Mouse (Mus musculus) limb, embryonic 12.5 days (tissue): ENCODE measurements around the gene Tmem56. TPM values are rescaled to one million over a fixed set of nuclear protein-coding genes. Genes with fewer than 3 reads are reported as not detected.

Experiments
- ATAC-seq: fragments of 200-750 bp; cut with Nextera tagmentation; 2 replicates; pipeline ENCODE4 v1.8.0; 2017; ENCODE audit warnings: low read depth, moderate TSS enrichment; ENCODE audit not compliant: insufficient number of reproducible peaks, insufficient read depth, low FRiP score, low TSS enrichment
- H3K27ac ChIP-seq: fragments of 300-500 bp; sonication (generic); 2 replicates; pipeline ENCODE4 v1.5.1; 2016; ENCODE audit warnings: mild to moderate bottlenecking, moderate library complexity
- H3K27me3 ChIP-seq: fragments of 300-500 bp; sonication (generic); 2 replicates; pipeline ENCODE4 v1.6.1; 2016; ENCODE audit warnings: mild to moderate bottlenecking, moderate library complexity
- H3K36me3 ChIP-seq: fragments of 300-500 bp; sonication (generic); 2 replicates; pipeline ENCODE4 v1.6.1; 2016; ENCODE audit warnings: mild to moderate bottlenecking, moderate library complexity
- H3K4me1 ChIP-seq: fragments of 300-500 bp; sonication (generic); replicated peaks from 2 replicates; pipeline ENCODE4 v1.6.1; 2016
- H3K4me2 ChIP-seq: fragments of 300-500 bp; sonication (generic); 2 replicates; pipeline ENCODE4 v1.6.1; 2016; ENCODE audit warnings: mild to moderate bottlenecking, moderate library complexity
- H3K4me3 ChIP-seq: fragments of 300-500 bp; sonication (generic); replicated peaks from 2 replicates; pipeline ENCODE4 v1.5.1; 2016; ENCODE audit warnings: mild to moderate bottlenecking
- H3K9ac ChIP-seq: fragments of 300-500 bp; sonication (generic); replicated peaks from 2 replicates; pipeline ENCODE4 v1.6.1; 2016; ENCODE audit warnings: mild to moderate bottlenecking, moderate library complexity
- H3K9me3 ChIP-seq: fragments of 300-500 bp; sonication (generic); 2 replicates; pipeline ENCODE4 v1.6.1; 2016; ENCODE audit warnings: mild to moderate bottlenecking, moderate library complexity
- WGBS: fragments of 180-500 bp; shearing (Covaris S2); methylation state at CpG from one replicate; pipeline ENCODE4 v1.1.7; 2016; 5-methylcytosine and 5-hydroxymethylcytosine counted together
- polyA plus RNA-seq: library from polyadenylated mRNA; unstranded; fragments of >200 nt; fragmentation: Nextera tagmentation; extraction: Ambion mirVana; gene quantifications from 2 replicates; pipeline ENCODE4 v1.2.1, GENCODE M21; 2016

The Tmem56 gene
- polyA plus RNA-seq, 1 experiment from 2014 or later: 0.55 TPM

GRCm38 (mm10) chr3:121169092-121169942, 113.6 kb downstream of the Tmem56 start:
- no peak overlapping the region for H3K4me3 ChIP-seq
- 86% methylated on average over 15 of the region's 15 CpGs for WGBS
- H3K27me3 ChIP-seq: no peaks in the 10 kb centered on the region
- H3K4me1 ChIP-seq: peaks cover 7% of the 10 kb centered on the region
- H3K4me2 ChIP-seq: no peak overlapping the region
- no peak for ATAC-seq
- H3K9ac ChIP-seq: no peak overlapping the region
- no peaks in the 10 kb centered on the region for H3K9me3 ChIP-seq
- no peaks in the 10 kb centered on the region for H3K36me3 ChIP-seq
- no peak overlapping the region for H3K27ac ChIP-seq

GRCm38 (mm10) chr3:121168581-121168980, 114.3 kb downstream of the Tmem56 start:
- Histone ChIP-seq H3K4me3 (no peak overlapping the region), H3K9me3 (no peaks in the 10 kb centered on the region), H3K4me2 (no peak overlapping the region), H3K27me3 (no peaks in the 10 kb centered on the region), H3K4me1 (peaks cover 9% of the 10 kb centered on the region), H3K36me3 (no peaks in the 10 kb centered on the region), H3K27ac (no peak overlapping the region), H3K9ac (no peak overlapping the region)
- WGBS: 90% methylated on average over 8 of the region's 8 CpGs
- ATAC-seq: no peak

- Histone ChIP-seq H3K27me3 (no peaks in the 10 kb centered on the region), H3K4me3 (no peak overlapping the region), H3K27ac (no peak overlapping the region), H3K4me2 (no peak overlapping the region), H3K36me3 (no peaks in the 10 kb centered on the region), H3K9me3 (no peaks in the 10 kb centered on the region), H3K4me1 (peaks cover 15% of the 10 kb centered on the region), H3K9ac (no peak overlapping the region)
- 53% methylated on average over 7 of the region's 7 CpGs for WGBS
- no peak for ATAC-seq
Measured at GRCm38 (mm10) chr3:121163271-121163819, 119.6 kb downstream of the Tmem56 start.

- no peaks in the 10 kb centered on the region for H3K9me3 ChIP-seq
- no peak overlapping the region for H3K9ac ChIP-seq
- no peaks in the 10 kb centered on the region for H3K36me3 ChIP-seq
- H3K4me3 ChIP-seq: no peak overlapping the region
- H3K27me3 ChIP-seq: no peaks in the 10 kb centered on the region
- ATAC-seq: no peak
- peaks cover 26% of the 10 kb centered on the region for H3K4me1 ChIP-seq
- no peak overlapping the region for H3K27ac ChIP-seq
- no peak overlapping the region for H3K4me2 ChIP-seq
- WGBS: 49% methylated on average over 2 of the region's 2 CpGs
Measured at GRCm38 (mm10) chr3:121161661-121162060, 121.2 kb downstream of the Tmem56 start.

GRCm38 (mm10) chr3:121160424-121160823, 122.5 kb downstream of the Tmem56 start:
- no peak for ATAC-seq
- Histone ChIP-seq H3K9ac (no peak overlapping the region), H3K4me3 (no peak overlapping the region), H3K36me3 (no peaks in the 10 kb centered on the region), H3K4me2 (no peak overlapping the region), H3K27ac (no peak overlapping the region), H3K9me3 (no peaks in the 10 kb centered on the region), H3K4me1 (peaks cover 31% of the 10 kb centered on the region), H3K27me3 (no peaks in the 10 kb centered on the region)
- WGBS: 55% methylated on average over 4 of the region's 4 CpGs

GRCm38 (mm10) chr3:121159566-121159965, 123.3 kb downstream of the Tmem56 start:
- no peaks in the 10 kb centered on the region for H3K9me3 ChIP-seq
- H3K27ac ChIP-seq: no peak overlapping the region

DNA sequence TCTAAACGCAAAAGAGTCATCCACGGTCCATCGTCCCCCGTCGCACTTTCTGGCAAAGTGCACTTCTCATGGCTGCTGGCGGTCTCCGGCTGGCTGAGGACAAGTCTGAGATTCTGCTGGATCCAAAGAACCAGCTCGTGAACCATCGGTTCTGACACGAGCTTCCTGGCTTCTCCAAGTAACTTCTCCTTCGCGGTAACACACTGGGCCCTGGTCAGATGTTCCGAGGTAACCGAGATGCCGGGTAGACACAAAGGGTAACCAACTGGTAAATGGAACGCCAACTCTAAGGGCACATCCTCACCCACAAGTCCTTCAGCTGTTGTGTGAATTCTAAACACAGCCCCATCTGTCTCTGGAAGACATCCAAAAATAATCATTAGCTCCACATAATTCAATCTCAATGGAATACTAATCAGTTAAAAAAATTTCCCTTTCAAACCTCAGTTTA, 124.0 kb downstream of the Tmem56 start:
- no peak overlapping the region for H3K9ac ChIP-seq
- H3K36me3 ChIP-seq: no peaks in the 10 kb centered on the region
- no peak overlapping the region for H3K4me3 ChIP-seq
- 91% methylated on average over 16 of the region's 16 CpGs for WGBS
- H3K27ac ChIP-seq: no peak overlapping the region
- no peaks in the 10 kb centered on the region for H3K27me3 ChIP-seq
- no peak overlapping the region for H3K4me2 ChIP-seq
- ATAC-seq: no peak
- H3K9me3 ChIP-seq: no peaks in the 10 kb centered on the region
- H3K4me1 ChIP-seq: peaks cover 30% of the 10 kb centered on the region

More at GRCm38 (mm10) chr3:121159566-121159965, 123.3 kb downstream of the Tmem56 start:
- H3K4me1 ChIP-seq: peaks cover 30% of the 10 kb centered on the region
- ATAC-seq: 0 out of 2 replicates have a peak, but pooled peaks have one; percentile 9
- no peak overlapping the region for H3K9ac ChIP-seq
- WGBS: 75% methylated on average over 10 of the region's 10 CpGs
- no peaks in the 10 kb centered on the region for H3K27me3 ChIP-seq
- H3K4me2 ChIP-seq: no peak overlapping the region
- no peak overlapping the region for H3K4me3 ChIP-seq
- H3K36me3 ChIP-seq: no peaks in the 10 kb centered on the region

GRCm38 (mm10) chr3:121157546-121158330, 125.2 kb downstream of the Tmem56 start:
- WGBS: 64% methylated on average over 10 of the region's 10 CpGs
- ATAC-seq: no peak
- H3K9me3 ChIP-seq: no peaks in the 10 kb centered on the region
- no peak overlapping the region for H3K4me2 ChIP-seq
- H3K4me3 ChIP-seq: no peak overlapping the region
- H3K4me1 ChIP-seq: peaks cover 25% of the 10 kb centered on the region
- H3K36me3 ChIP-seq: no peaks in the 10 kb centered on the region
- no peaks in the 10 kb centered on the region for H3K27me3 ChIP-seq
- H3K27ac ChIP-seq: no peak overlapping the region
- H3K9ac ChIP-seq: no peak overlapping the region

DNA sequence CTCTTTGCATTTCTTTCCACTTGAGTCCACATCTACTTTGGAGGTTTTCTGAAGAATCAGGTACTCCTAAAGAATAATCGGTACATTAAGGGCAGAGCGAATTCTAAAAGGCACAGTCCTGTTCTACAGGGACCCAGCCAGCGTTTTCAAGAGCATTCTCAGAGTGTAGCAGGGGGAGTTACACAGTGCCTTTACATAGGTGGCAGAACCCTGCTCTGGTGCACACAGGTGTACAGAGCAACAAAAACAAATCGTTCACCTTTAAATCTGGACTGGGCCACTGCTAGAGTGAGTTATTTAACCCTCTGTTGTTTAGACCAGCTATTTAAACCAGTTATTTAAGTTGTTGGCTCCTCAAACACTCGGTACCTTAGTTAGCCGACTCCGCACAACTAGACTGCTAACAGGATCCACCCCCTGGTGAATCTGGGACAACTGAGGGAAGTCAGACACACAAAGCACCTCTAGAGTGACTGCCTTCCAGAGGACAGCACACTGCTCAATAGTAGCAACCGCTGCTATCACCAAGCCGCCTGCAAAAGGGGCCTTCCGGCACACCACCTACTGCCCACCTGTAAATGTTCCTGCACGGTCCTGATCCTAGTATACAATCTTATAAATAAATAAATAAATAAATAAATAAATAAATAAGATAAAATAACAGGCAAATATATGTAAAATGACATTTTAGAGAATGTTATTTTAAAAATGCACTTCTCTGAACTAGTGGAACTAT, 126.3 kb downstream of the Tmem56 start:
- Histone ChIP-seq H3K4me2 (peak overlapping the region; percentile 32; the same call in 1 of the 2 replicates), H3K36me3 (no peaks in the 10 kb centered on the region), H3K27ac (peak overlapping the region; percentile 12; the same call in 1 of the 2 replicates), H3K9ac (no peak overlapping the region), H3K4me3 (no peak overlapping the region), H3K27me3 (no peaks in the 10 kb centered on the region), H3K4me1 (peaks cover 23% of the 10 kb centered on the region), H3K9me3 (no peaks in the 10 kb centered on the region)
- ATAC-seq: no peak
- WGBS: 60% methylated on average over 11 of the region's 11 CpGs

DNA sequence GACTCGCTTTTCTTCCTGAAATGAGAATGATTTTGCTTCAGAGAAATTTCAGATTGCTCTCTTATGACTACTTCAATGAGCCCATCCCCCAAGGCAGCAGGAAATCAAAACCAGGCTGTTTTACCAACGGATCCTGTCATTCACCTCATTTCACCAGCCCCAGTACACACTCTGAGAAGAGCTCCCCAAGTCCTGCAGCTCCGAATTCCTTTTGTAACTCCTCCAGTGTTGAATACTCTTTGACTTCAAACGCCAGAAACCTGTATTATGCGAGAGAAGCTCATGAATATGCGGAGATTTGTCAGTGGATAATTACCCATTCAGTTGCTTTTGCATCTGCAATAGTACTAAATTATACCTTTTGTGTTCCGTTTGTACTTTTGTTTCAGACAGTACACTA, 126.9 kb downstream of the Tmem56 start:
- no peak overlapping the region for H3K27ac ChIP-seq
- peak overlapping the region; percentile 32 for H3K4me2 ChIP-seq
- H3K9ac ChIP-seq: no peak overlapping the region
- 26% methylated on average over 7 of the region's 7 CpGs for WGBS
- H3K4me3 ChIP-seq: no peak overlapping the region
- H3K36me3 ChIP-seq: no peaks in the 10 kb centered on the region
- H3K9me3 ChIP-seq: no peaks in the 10 kb centered on the region
- peaks cover 22% of the 10 kb centered on the region for H3K4me1 ChIP-seq
- H3K27me3 ChIP-seq: no peaks in the 10 kb centered on the region
- no peak for ATAC-seq
